In genomic region chr2:40477414-40477813, GRCm38 (mm10) we compare ENCODE assay signal across 18 mouse cellular contexts.
"Had no signal": no experiment of that assay in that cellular context is flagged by ENCODE, and none has a peak within 500 bp of the region (broad histone marks: within the 10 kb centered on the region; RNA-seq: fewer than 3 reads in every experiment).

No protein-coding gene starts in this region.

- ATAC-seq: intestine, postnatal 0 days; midbrain, embryonic 13.5 days; midbrain, embryonic 16.5 days had no signal

- DNase-seq: kidney, postnatal 25 days; layer of hippocampus, adult 9-11 months; lung, adult 18-20 months; lung, postnatal 10 days; lung, postnatal 36 days; thymus, adult 18-20 months; thymus, postnatal 4 days had no signal

- H3K4me1 ChIP-seq: liver, embryonic 15.5 days; lung, embryonic 15.5 days; megakaryocyte, embryonic 14.5 days; midbrain, embryonic 10.5 days; midbrain, embryonic 13.5 days had no signal

- H3K4me2 ChIP-seq: liver, embryonic 11.5 days; liver, embryonic 15.5 days; lung, embryonic 15.5 days; midbrain, embryonic 13.5 days had no signal

- H3K36me3 ChIP-seq: liver, embryonic 15.5 days; lung, embryonic 15.5 days; midbrain, embryonic 10.5 days; midbrain, embryonic 13.5 days had no signal

- H3K4me3 ChIP-seq: layer of hippocampus, adult 2 months; left cerebral cortex, adult 2 months; liver, embryonic 15.5 days; lung, embryonic 15.5 days; megakaryocyte, embryonic 14.5 days; midbrain, embryonic 10.5 days; midbrain, embryonic 13.5 days; myocyte had no signal

- H3K27ac ChIP-seq: layer of hippocampus, adult 2 months; left cerebral cortex, adult 2 months; liver, embryonic 15.5 days; lung, embryonic 15.5 days; midbrain, embryonic 10.5 days; midbrain, embryonic 13.5 days had no signal

- H3K9ac ChIP-seq: liver, embryonic 15.5 days; lung, embryonic 15.5 days; midbrain, embryonic 13.5 days had no signal

- H3K27me3 ChIP-seq: liver, embryonic 15.5 days; lung, embryonic 15.5 days; megakaryocyte, embryonic 14.5 days; midbrain, embryonic 13.5 days had no signal

- H3K9me3 ChIP-seq: liver, embryonic 15.5 days; lung, embryonic 15.5 days; megakaryocyte, embryonic 14.5 days; midbrain, embryonic 10.5 days; midbrain, embryonic 13.5 days had no signal
